Mouse (Mus musculus): ENCODE data around the gene Amfr.

Amfr gene

DNA sequence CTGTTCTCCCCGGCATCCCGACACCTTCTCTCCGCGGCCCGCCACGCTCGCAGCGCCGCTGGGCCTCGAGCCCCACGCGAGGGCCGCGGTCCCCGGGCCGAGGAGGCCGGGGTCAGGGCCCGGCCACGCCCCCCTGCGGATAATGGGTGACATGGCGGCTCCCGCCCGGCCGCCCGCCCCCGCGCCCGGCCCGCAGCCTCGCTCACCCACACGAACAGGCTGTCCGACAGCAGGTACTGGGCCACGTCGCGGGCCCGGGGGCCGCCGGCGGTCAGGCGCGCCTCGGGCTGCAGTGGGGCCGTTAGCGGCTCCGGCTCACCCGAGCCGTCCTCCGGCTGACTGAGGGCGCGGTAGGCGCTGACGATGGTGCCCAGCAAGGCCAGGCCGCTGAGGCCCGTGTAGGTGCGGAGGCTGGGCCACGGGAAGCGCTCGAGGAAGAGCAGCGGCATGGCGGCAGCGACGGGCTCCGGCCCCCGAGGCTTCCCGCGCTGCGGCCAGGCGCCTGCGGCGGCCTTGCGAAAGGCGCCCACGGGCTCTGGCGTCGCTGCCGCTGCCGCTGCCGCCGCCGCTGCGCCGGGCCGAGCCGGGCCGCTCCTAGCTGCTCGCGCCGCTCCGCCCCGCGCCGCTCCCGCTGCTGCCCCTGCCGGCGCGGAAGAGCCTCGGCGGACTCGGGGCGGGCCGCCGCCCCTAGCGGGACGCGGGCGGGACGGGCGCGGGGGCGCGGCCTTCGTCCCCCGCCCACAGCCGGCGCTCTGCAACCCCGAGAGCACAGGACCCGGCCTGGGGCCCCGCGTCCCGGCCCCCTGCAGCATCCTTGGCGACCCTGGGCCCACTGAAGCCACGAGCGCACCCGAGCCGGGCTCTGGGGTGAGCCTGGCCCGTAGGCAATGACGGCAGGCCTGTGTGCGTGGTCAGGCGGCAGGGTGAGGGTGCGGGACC lies at the start of gene Amfr:
TSS of gene Amfr (minus strand) at position 830 of the 939 bp plus-strand sequence.
- peak; percentile 51 for DNase-seq (ENCODE audit: low spot score)

DNA sequence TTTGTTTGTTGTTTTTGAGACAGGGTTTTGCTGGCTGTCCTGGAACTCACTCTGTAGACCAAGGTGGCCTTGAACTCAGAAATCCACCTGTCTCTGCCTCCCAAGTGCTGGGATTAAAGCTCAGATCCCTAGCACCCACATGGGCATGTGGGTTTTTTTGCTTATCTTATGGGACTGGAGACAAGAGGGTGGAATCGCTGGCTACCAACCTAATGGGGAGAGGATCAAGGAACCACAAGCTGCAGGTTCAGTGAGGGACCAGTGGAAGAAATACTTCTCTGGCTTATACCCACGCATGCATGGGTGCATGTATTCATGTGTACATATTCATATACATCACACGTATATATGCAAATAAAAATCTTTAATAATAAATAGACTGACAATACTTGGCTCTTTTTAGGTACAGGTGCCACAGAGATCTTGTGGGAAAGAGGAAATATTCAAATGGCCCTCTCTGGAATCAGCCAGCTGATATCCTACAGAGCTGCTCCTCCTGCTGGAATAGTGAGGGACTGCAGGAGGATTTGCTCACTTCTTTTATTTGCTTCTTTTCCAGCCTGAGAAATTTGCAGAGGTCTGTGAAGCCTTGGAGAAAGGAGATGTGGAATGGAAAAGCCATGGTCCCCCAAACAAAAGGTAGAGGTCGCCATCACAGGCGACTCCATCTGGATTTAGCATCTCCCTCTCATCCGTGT lies 44.7 kb upstream of the Amfr start:
- DNase-seq (ENCODE audit: low spot score), result peak; percentile 66

DNA sequence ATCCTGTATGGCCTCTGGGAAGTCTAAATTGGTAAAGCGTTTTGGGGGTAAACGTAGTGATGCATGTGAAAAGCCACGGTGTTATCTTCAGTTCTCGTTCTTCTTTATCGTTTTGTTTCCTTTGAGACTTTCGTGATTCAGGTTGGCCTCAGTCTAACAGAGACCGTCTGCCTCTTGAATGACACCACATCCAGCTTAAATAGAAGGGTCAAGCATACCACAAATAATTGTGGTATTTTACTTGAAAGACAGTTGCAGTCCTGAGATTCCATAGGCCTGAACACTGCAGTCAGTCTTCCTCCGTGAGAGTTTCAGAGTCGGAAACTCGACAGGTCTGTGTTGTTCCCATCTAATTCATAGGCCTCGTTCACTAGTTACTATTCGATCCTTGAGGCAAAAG lies 40.1 kb upstream of the Amfr start:
- no peak for DNase-seq (ENCODE audit: low spot score)

DNA sequence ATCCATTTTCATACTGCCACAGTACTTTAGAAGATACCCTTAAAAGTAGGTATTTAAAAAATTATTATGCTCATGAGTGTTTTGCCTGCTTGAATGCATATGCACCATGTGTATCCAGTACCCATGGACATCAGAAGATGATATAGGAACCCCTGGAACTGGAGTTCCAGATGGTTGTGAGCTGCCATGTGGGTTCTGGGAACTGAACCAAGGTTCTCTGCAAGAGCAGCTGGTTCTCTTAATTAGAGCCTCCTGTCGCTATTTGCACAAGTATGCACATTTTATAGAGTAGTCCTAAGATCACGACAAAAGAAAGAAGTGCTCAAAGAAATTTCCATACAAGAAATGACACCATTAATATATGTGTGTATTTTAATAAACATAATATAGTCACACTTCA lies 35.2 kb upstream of the Amfr start:
- peak; percentile 45 for DNase-seq (ENCODE audit: low spot score)

DNA sequence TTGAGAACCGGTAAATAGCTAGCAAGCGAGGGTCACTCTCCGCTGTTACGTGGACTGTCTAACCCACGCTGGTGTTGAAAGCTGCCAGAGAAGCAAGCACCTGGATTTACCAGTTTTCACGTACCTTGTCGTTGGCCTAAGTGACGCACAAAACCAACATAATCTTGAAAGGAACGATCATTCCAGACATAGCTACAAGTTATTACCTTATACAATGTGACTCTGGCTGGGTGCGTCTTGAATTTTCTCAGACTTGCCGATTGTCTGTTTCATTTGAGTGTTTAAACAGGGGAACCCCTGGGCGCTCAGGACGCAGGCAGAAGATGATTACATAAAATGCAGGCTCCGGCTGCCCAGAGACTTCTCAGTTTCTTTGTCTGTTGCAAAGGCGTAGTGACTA lies 25.2 kb upstream of the Amfr start:
- DNase-seq (ENCODE audit: low spot score), result no peak

DNA sequence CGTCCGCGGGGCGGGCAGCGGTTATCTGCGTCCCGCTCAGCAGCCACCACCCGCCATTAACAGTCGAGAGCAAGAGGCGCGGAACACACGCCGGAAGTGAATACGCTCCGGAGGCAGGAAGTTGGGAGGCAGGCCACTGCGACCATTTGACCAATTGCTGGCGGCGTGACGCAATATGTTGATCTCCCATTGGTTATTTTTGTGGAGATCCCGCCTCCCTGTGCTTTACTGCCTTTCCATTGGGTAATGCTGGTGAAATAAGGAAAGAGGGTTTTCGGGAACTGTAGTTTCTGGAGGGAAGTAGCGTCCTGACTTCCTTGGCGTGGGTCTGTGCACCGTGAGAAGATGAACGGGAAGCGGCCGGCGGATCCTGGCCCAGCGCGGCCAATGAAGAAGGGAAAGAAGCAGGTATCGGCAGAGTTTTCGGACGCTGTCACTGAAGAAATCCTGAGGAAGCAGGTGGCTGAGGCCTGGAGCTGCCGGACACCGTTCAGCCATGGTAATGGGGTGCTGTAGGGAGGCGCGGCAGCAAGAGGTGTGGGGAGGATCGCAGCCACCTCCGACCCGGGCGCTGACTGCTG lies 24.4 kb upstream of the Amfr start, which contains the start of the genes Nudt21 and Ogfod1:
TSS of gene Nudt21 (minus strand) at position 88 of the 581 bp plus-strand sequence.
TSS of gene Ogfod1 (plus strand) at position 255 of the 581 bp plus-strand sequence.
- DNase-seq (ENCODE audit: low spot score), result peak; percentile 98

DNA sequence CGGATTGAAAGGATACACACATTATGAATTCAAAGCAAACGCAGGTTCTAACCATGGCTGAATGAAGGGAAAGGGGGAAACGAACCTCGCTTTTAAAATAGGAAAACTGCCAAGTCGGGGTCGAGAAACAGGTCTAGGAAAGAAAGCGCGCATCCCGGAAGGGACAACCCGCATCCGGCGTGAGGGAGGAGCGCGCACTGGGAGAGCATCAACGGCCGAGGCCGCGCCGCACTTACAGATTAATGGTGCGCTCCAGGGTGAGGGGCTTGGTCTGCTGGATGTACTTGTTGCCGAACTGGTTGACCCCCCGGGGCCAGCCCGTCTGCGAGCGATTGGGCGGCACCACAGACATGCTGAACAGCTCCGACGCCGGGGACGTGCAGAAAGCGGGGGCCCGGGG lies 23.9 kb upstream of the Amfr start:
- peak; percentile 63 for DNase-seq (ENCODE audit: low spot score)

DNA sequence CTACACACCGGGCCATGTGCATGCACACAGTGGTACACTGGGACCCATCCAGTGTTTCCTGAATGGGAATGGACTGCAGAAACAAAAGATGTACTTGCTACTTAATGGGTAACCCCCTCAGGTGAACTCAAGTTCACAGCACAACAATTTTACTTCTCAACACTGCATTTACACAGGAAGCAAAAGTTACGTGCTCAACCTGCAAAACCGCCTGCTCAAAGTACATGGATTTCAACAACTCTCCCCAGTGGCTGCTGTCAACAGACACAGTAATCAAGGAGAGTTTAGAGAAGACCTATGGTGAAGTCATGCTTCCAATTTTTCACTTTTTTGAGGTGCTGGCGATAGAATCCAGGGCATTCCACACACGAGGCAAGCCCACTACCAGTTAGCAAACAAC lies 22.6 kb upstream of the Amfr start:
- DNase-seq (ENCODE audit: low spot score), result no peak

DNA sequence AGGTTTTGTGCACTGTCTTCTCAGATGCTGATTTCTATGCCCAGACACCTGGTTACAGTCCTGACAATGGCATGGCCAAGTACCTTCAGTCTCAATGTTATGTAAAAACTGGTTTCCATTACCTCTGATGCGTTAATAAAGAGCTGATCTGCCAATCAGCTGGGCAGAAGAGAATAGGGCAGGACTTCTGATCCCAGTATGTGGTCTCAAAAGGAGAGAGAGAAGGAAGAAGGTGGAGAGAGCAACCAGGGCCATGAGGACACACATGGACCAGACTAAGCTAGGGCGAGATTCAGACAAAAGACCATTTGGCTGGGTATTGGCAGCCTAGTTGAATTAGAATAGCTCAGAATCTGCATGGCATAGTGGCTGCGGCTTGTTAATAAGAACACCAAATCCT lies 21.0 kb upstream of the Amfr start:
- DNase-seq (ENCODE audit: low spot score), result no peak

DNA sequence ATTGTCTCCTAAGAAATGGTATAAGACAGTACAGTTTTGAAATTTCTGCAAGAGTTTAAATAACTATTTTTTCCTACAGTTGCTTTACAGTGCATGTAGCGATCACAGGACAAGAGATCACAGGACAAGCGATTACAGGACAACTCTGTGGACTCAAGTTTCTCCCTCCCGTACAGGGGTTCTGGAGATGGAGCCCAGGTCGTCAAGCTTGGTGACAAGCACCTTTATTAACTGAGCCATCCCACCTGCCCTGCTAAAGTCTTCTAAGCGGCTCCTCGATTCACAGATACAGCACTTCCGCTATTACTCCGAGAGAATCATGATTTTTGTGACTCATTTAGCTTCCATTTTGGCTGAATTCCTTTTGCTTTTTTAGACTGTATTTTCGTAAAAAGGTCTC lies 17.1 kb upstream of the Amfr start:
- no peak for DNase-seq (ENCODE audit: low spot score)

DNA sequence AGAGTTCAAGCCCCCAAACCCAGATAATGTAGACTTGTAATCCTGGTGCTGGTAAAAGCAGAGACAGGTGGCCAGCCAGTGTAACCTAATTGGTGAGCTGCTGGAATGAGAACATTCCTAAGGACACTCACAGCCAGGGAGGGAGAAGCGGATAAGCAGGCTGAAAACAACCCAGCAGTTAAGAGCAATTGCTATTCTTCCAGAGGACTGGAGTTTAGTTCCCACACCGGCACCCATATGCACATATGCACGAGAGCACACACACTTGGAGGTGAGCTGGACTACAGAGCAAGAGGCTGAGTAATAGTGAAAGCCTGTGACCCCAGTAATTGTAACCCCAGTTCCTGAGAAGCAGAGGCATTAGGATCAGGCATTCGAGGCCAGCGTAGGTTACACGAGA lies 11.3 kb upstream of the Amfr start:
- no peak for DNase-seq (ENCODE audit: low spot score)

DNA sequence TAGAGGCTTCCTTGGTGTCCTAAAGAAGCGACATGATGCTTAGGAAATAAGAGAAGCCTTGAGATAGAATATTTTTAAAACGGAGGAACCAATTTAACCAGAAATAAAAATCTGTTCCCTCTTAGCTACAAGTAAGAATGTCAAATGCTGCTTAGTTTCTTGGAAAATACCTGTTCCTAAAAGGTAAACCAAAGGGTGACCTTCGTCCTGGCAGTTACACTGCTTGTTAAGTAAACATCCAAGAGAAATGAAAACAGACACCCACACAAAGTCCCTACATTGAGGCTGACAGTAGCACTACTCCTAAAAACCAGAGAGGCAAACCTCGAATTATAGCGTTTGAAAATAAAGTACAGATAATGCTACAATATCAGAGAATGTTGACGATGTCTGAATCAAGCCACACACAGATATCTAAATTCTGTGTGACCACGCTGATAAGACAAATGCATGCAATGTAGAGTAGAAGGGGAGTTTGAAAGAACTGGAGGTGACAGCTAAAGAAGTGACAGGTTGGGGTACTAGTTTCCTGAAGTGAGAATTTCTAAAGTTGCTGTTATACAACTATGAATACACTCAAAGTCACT lies 477 bp upstream of the Amfr start:
- DNase-seq (ENCODE audit: low spot score), result no peak

DNA sequence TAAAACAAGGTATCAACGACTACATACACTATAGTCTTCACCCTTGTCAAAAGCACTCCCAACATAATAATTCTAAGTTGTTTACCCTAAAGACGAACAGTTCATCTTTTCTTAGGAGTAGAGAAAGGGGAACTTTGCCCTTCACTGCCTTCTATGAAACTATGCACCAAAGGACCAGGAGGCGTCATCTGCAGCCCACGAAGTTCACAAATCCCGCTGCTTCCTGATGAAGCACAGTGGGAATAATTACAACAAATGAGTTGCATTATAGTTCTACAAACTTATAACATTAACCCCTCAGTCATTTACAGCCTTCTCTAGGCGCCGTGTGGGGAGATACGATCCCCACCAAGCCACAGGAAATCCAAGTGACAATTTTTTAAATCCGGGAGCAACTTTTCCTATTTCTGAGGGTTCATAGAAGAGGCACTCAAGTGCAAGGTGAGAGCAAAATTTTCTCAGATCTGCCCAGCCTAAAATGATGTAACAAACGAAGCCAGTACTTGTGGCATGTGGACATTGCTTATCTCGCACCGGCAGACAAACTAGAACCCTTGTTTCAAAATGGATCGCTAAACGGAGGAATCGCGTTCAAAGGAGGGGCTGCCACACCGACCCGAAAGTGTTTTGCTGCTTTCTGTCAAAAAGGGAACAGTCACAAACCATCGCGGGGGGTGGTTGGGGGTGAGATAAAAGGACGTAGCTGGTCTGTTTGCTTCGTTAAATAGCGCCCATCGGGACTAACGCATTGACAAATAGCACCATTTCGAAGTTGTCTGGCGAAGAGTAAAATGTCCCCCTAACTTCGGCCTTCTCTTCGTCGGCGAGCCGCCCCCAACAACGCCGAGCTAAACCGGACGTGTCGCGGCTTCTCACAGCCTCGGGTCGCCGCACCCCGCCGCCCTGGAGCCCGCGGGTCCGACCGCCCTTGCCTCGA lies 1.3 kb downstream of the Amfr start:
- DNase-seq (ENCODE audit: low spot score), result no peak

DNA sequence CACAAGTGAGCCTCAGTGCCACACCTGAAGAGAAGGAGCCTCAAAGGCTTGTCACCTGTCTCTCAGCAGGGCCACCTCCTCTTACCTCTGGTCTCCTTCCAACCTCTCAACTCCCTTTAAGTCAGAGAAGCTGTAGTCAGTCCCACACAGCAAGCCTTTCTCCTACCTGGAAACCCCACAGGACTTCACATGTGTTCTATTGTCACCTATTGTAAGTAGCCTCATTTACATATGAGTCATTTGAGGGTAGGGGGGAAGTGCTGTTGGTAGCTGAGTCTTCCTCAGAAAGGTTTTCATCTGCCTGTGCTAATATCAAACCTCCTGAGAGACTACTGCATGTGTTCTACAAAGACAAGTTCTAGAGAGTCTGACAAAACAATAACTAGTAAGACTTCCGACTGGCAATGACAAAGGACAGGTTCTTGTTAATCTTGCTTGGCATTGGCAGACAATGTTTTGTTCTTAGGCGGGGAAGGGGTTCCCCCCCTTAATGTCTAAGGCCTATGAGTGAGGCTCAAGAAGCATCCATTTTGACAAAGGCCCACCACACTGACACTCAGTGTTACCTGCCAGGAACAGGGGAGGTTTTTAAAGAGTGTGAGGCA lies 2.4 kb downstream of the Amfr start:
- DNase-seq (ENCODE audit: low spot score), result no peak

DNA sequence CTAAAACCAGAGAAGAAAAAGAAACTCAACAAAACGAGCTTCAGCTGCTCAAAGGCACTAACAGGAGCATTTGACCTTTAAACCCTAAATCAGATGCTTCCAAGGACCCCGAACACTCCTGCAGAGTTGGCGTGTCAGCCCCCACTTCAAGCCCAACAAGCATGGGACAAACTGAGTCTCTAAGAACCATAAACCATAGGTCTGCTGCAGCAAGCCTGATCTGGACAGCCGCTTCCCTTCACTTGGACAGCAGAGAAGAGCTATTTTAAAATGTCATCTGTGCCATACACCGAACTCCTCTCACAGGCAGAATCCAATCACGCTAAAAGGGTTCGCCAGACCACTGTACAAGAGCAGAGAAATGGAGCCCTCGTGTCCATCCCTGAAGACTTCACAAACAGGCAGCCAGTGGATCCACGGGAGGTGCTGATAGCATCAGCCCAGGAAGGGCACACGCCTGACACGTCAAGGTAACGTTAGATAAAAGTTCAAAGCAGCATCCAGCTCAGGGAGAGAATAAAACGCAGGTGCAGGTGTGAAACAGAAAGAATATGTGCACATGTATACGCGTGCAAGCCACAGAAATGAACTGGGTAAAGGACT lies 3.3 kb downstream of the Amfr start:
- DNase-seq (ENCODE audit: low spot score), result no peak

DNA sequence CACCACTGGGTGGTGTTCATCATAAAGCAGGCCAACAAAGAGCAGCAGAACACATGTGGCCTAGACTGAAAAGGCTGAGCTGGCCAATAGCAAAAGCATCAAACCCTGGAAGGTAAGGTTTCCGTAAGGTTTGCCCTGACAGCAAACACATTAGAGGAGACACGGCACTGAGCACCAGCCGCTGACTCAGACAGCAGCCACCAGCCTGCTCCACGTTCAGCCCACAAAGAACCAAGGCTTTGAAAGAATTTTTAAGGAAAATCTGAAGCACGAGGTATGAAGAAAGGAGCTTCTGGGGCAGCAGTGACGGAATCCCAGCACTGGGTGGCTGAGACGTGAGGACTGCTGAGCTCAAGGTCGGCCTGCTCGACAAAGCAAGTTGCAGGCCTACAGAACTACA lies 8.5 kb downstream of the Amfr start:
- no peak for DNase-seq (ENCODE audit: low spot score)

DNA sequence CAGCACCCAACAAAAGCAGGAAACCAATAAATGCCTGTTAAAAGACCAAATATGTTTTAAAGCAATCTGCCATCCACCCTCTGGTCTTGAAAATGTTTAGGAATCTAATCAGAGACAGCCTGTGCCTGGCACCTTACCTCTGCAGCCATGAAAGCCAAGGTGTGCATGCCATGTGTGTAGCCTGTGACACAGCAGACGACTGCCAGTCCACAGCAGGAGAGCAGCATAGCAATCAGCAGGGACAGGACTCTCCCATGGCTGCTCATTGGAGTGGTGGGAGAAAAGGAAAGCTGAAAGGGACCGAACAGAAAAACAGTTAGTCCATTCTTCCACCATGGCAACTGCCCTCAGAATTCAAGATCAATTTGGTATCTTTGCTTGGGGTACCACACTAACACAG lies 13.7 kb downstream of the Amfr start:
- DNase-seq (ENCODE audit: low spot score), result no peak

DNA sequence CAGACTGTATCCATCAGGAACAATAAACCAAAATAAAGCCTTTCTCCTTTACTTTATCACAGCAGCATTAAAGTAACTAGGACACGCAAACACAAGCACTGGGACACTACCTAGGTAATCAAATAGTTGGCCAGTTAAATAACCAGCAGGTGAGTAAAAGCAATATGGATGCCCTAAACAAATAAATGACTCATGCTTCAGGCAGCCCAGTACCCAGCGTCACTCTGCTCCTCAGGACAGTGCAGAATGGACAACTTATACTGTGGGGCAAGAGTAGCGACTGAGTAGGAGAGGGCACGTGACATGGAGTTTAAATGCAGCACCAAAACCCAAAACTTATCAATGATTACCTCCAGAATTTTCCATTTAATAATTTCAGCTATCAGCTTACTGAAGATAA lies 22.9 kb downstream of the Amfr start:
- DNase-seq (ENCODE audit: low spot score), result no peak

DNA sequence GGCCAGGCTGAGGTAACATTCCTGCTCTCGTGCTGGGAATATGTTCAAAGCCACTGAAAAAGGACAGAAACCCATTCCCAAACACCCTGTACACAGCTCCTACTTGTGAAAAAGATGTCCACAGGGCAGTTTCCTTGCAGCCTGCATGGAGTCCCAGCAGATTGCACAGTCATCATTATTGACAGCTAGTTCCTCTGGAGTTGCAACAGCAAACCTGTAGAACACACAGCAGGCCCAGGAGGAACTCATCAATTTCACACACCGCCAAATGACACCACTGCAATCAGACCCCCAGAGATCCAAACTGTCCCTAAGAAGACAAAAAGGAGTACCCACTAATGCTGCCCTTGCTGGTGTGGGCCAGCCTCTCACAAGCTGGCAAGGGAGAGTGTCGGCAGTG lies 27.9 kb downstream of the Amfr start:
- DNase-seq (ENCODE audit: low spot score), result no peak

DNA sequence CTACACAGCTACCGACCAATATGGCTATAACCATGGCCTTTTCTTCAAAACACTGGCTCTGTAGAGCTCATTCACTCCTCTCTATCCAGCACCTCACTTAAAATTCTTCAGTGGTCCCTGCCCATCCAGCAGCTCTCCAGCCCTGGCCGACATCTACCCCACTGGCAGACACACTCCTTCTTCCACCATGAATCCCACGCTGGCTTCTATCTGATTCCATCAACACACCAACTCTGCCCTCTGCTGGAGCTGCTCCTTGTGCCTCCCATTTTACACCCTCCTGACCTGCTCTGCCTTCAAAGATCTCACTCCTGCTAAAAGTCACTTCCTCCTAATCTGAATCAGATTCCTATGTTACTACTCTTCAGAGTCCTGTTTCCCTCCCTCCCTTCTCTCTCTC lies 28.8 kb downstream of the Amfr start:
- peak; percentile 62 for DNase-seq (ENCODE audit: low spot score)
